Mouse (Mus musculus): Measurements from ENCODE around the gene Ankrd55. TPM values are rescaled to one million over a fixed set of nuclear protein-coding genes. Genes with fewer than 3 reads are reported as not detected.

The Ankrd55 gene
- total and polyA plus RNA-seq, 3 experiments = not detected

DNA sequence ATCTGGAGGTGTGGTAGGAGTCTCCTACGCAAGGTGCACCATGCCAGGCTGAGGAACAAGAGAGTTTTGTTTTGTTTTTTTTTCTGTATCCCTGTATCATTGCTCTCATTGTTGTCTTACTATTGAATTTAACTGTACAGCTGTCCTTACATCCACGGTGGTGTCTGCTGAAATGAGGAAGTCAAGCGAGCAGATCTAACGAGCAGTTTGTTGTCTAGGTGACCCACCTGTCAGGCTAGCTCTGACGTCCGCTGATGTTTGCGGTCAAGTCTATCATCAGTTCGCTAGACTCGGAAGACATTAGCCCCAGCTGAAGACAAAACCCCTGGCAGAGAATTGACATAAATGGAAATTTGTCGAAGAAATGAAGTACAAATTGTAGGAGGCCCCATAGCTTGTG, 66.7 kb downstream of the Ankrd55 start (continued):
- TF ChIP-seq UBTF (IDR thresholded peaks at IDR 0.05; ENCODE audit: borderline replicate concordance, insufficient read depth, low read depth, low read length) = no peak
- no peak for TF ChIP-seq NELFE (IDR thresholded peaks at IDR 0.05; ENCODE audit: low read depth, low read length)
- no peak for TF ChIP-seq ZC3H11A (IDR thresholded peaks at IDR 0.05; ENCODE audit: low read depth, low read length)
- peak; percentile 91 for TF ChIP-seq ETS1 (IDR thresholded peaks at IDR 0.05; ENCODE audit: low read depth, low read length)
- no peak for TF ChIP-seq POLR2AphosphoS5 (IDR thresholded peaks at IDR 0.05; ENCODE audit: borderline replicate concordance, low read depth, low read length)
- TF ChIP-seq TAL1 (IDR thresholded peaks at IDR 0.05; ENCODE audit: low read length) = peak; percentile 35
- TF ChIP-seq HCFC1 (IDR thresholded peaks at IDR 0.05; ENCODE audit: low read depth, low read length) = no peak
- TF ChIP-seq GATA1 (IDR thresholded peaks at IDR 0.05; ENCODE audit: low read depth, low read length) = peak; percentile 59
- no peak for TF ChIP-seq ZNF384 (IDR thresholded peaks at IDR 0.05; ENCODE audit: low read depth, low read length)

DNA sequence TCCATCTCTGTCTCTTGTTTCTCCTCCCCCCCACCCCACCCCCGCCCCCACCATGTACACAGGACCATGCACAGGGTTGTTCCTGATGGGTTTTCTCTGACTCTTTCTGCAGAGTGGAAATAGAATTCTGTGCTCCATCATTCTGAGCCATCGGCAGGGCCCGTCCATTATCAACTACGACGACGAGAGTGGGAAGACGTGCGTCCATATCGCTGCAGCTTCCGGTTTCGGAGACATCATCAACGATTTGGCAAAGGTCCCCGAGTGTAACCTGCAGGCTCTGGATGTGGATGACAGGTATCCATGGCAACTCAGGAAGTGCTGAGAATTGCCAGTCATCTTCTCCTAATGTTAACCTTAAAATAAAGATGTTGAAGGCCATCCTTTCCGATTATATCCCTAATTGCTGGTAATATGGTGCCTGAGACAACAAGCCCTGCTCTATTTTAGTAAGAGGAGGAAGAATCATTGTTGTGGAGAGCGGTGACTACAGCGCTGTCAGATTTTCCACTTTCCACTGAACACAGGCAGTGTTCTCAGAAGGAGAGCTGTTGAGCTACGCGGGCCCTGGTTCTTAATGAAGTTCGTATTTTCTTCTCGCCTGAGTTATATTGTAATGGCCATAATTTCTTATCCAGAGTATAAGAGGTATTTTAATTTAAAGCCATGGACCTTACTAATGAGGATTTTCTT, 67.7 kb downstream of the Ankrd55 start:
- Histone ChIP-seq H3K4me3 (ENCODE audit: control insufficient read depth in 1 of 2, insufficient read depth in 1 of 2, low read depth in 2 of 2, low read length in 2 of 2) (no peak overlapping the region), H3K9me3 (replicated peaks; ENCODE audit: insufficient read depth, low read length) (no peaks in the 10 kb centered on the region), H3K9ac (ENCODE audit: control insufficient read depth, low read depth, low read length, poor library complexity, severe bottlenecking) (no peak overlapping the region), H3K79me2 (ENCODE audit: control insufficient read depth, insufficient read depth, low read length, poor library complexity) (no peaks in the 10 kb centered on the region), H3K36me3 (ENCODE audit: control insufficient read depth in 1 of 2, insufficient read depth in 2 of 2, low read length in 2 of 2) (peaks cover 0 to 7% of the 10 kb centered on the region in 2 experiments; a peak in 2 of 4 replicates), H3K4me1 (ENCODE audit: control insufficient read depth in 1 of 2, insufficient read depth in 2 of 2, low read length in 2 of 2) (peaks cover 0 to 12% of the 10 kb centered on the region in 2 experiments; a peak in 2 of 4 replicates), H3K27ac (ENCODE audit: control insufficient read depth, low read depth, low read length) (no peak overlapping the region), H3K27me3 (ENCODE audit: control insufficient read depth in 1 of 2, insufficient read depth in 2 of 2, low read length in 2 of 2) (no peaks in the 10 kb centered on the region; a peak in 1 of 4 replicates)
- TF ChIP-seq MAFK (IDR thresholded peaks at IDR 0.05; ENCODE audit: borderline replicate concordance, low read depth, low read length) (no peak), ZKSCAN1 (IDR thresholded peaks at IDR 0.05; ENCODE audit: low read depth, low read length) (no peak), GATA1 (IDR thresholded peaks at IDR 0.05; ENCODE audit: low read depth, low read length) (no peak), MEF2A (IDR thresholded peaks at IDR 0.05; ENCODE audit: extremely low read depth, insufficient replicate concordance, low read depth, low read length, poor library complexity, severe bottlenecking) (no peak), KAT2A (conservative IDR thresholded peaks at IDR 0.05; ENCODE audit: low read depth, low read length) (no peak), UBTF (IDR thresholded peaks at IDR 0.05; ENCODE audit: borderline replicate concordance, insufficient read depth, low read depth, low read length) (no peak), SMC3 (IDR thresholded peaks at IDR 0.05; ENCODE audit: low read depth, low read length) (no peak), SIN3A (IDR thresholded peaks at IDR 0.05; ENCODE audit: low read length) (no peak), MXI1 (IDR thresholded peaks at IDR 0.05; ENCODE audit: low read depth, low read length) (no peak), RAD21 (IDR thresholded peaks at IDR 0.05; ENCODE audit: low read depth, low read length) (no peak), CTCF (IDR thresholded peaks at IDR 0.05 in 2 of 3, conservative IDR thresholded peaks at IDR 0.05 in 1 of 3; ENCODE audit: control insufficient read depth in 1 of 3, insufficient read depth in 1 of 3, low read depth in 2 of 3, low read length in 3 of 3, poor library complexity in 1 of 3, severe bottlenecking in 1 of 3) (no peak), EP300 (IDR thresholded peaks at IDR 0.05; ENCODE audit: low read depth in 1 of 2, low read length in 2 of 2) (no peak), NRF1 (IDR thresholded peaks at IDR 0.05; ENCODE audit: insufficient read depth, low read depth, low read length, poor library complexity, severe bottlenecking) (no peak), POLR2AphosphoS2 (IDR thresholded peaks at IDR 0.05; ENCODE audit: low read length) (no peak), ELF1 (IDR thresholded peaks at IDR 0.05; ENCODE audit: low read depth, low read length) (no peak), USF1 (IDR thresholded peaks at IDR 0.05; ENCODE audit: low read depth, low read length) (no peak), POLR2A (IDR thresholded peaks at IDR 0.05; ENCODE audit: control insufficient read depth in 1 of 2, insufficient read depth in 1 of 2, low read depth in 1 of 2, low read length in 2 of 2, poor library complexity in 1 of 2) (no peak), JUND (IDR thresholded peaks at IDR 0.05; ENCODE audit: low read depth, low read length) (no peak), MAX (IDR thresholded peaks at IDR 0.05; ENCODE audit: low read length) (no peak)
- DNase-seq (ENCODE audit: low read depth, low spot score) = no peak
